In the genomic region with DNA sequence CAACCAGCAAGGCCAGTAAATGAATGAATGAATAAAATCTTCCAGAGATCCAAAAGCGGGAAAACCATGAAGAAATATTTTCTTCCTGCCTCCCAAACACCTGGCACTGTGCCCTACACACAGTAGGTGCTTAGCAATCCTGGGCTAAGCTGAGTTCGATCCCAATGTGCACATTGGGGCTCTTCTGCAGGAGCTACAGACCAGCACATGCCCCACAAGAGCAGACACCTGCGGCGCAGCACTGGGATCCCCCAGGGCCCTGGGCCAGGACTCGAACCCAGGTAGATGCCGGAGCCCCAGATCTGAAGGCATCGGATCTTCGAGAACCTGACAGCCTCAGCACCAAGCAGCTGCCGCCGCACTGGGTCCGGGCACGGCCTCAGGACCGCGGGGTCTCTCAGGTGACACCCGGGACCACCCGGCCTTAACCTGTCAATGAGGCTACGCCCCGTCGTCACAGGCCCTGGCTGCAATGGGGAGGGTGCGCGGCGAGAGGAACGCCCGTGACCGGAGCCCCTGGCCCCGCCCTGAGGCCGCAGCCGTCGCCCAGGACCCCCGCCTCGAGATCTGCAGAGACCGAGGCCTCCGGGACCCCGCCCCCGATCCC, we compare ENCODE assay signal across 8 mouse cellular contexts. TPM values are rescaled to one million over a fixed set of nuclear protein-coding genes. Genes with fewer than 3 reads are reported as not detected.
DNase-seq lines count a peak whose midpoint lies in the region; ATAC-seq and TF ChIP-seq lines count a peak whose summit lies in the region.

No protein-coding gene starts in this region.

- ATAC-seq in kidney, embryonic 16.5 days (ENCODE audit: low FRiP score, low TSS enrichment) = peak; percentile 71
- no peak; the same call in 1 of the 2 replicates for ATAC-seq in hindbrain, embryonic 14.5 days (ENCODE audit: low FRiP score)
- peak; percentile 77 for ATAC-seq in midbrain, embryonic 15.5 days (replicated peaks)

- TF ChIP-seq POLR2A in brain, embryonic 14.5 days (IDR thresholded peaks at IDR 0.05; ENCODE audit: borderline replicate concordance, extremely low read depth, insufficient read depth, insufficient read length, poor library complexity, severe bottlenecking) = no peak

- H3K9me3 ChIP-seq in kidney, embryonic 16.5 days (ENCODE audit: low read length) = no peaks in the 10 kb centered on the region
- H3K9me3 ChIP-seq in hindbrain, embryonic 14.5 days (ENCODE audit: control insufficient read depth, low read length) = no peaks in the 10 kb centered on the region
- H3K9me3 ChIP-seq in midbrain, embryonic 15.5 days = no peaks in the 10 kb centered on the region

- H3K4me1 ChIP-seq in kidney, embryonic 16.5 days (ENCODE audit: insufficient read depth, low read length) = peaks cover 11% of the 10 kb centered on the region
- H3K4me1 ChIP-seq in hindbrain, embryonic 14.5 days (replicated peaks; ENCODE audit: control insufficient read depth, insufficient read depth, low read length) = peaks cover 16% of the 10 kb centered on the region
- H3K4me1 ChIP-seq in midbrain, embryonic 15.5 days = peaks cover 23% of the 10 kb centered on the region

- H3K36me3 ChIP-seq in kidney, embryonic 16.5 days (ENCODE audit: insufficient read depth, low read length) = peaks cover 11% of the 10 kb centered on the region; the same call in 1 of the 2 replicates
- peaks cover 27% of the 10 kb centered on the region for H3K36me3 ChIP-seq in hindbrain, embryonic 14.5 days (replicated peaks; ENCODE audit: control insufficient read depth, insufficient read depth)
- peaks cover 22% of the 10 kb centered on the region; the same call in 1 of the 2 replicates for H3K36me3 ChIP-seq in midbrain, embryonic 15.5 days (replicated peaks)

- 2% methylated on average over 35 of the region's 35 CpGs for WGBS in kidney, embryonic 16.5 days
- 4% methylated on average over 35 of the region's 35 CpGs for WGBS in hindbrain, embryonic 14.5 days
- WGBS in midbrain, embryonic 15.5 days = 3% methylated on average over 33 of the region's 35 CpGs

- TF ChIP-seq CTCF in brain, embryonic 14.5 days (IDR thresholded peaks at IDR 0.05; ENCODE audit: borderline replicate concordance, extremely low read depth, insufficient read depth, insufficient read length) = no peak

- peak overlapping the region; percentile 56 for H3K27ac ChIP-seq in kidney, embryonic 16.5 days (ENCODE audit: low read length)
- peak overlapping the region; percentile 86 for H3K27ac ChIP-seq in hindbrain, embryonic 14.5 days
- peak overlapping the region; percentile 82 for H3K27ac ChIP-seq in midbrain, embryonic 15.5 days

- peak overlapping the region; percentile 81 for H3K9ac ChIP-seq in kidney, embryonic 16.5 days (replicated peaks; ENCODE audit: low read length)
- peak overlapping the region; percentile 84 for H3K9ac ChIP-seq in hindbrain, embryonic 14.5 days
- peak overlapping the region; percentile 95 for H3K9ac ChIP-seq in midbrain, embryonic 15.5 days

- no peaks in the 10 kb centered on the region for H3K27me3 ChIP-seq in kidney, embryonic 16.5 days (ENCODE audit: insufficient read depth, low read length)
- no peaks in the 10 kb centered on the region for H3K27me3 ChIP-seq in hindbrain, embryonic 14.5 days (ENCODE audit: control insufficient read depth, insufficient read depth, low read length)
- no peaks in the 10 kb centered on the region for H3K27me3 ChIP-seq in midbrain, embryonic 15.5 days (replicated peaks)

- no peak for DNase-seq in kidney, postnatal 25 days
- DNase-seq in brain, embryonic 14.5 days (ENCODE audit: low read depth) = peak; percentile 9
- no peak for DNase-seq in hindbrain, embryonic 14.5 days (ENCODE audit: low spot score)
- no peak for DNase-seq in adrenal gland, adult 18-20 months (ENCODE audit: low spot score in 2 of 2)
- DNase-seq in urinary bladder, adult 18-20 months (ENCODE audit: low spot score in 2 of 2) = no peak
- DNase-seq in right cerebral cortex, postnatal 10 days (ENCODE audit: low spot score in 2 of 2) = no peak

- H3K4me2 ChIP-seq in kidney, embryonic 16.5 days (replicated peaks; ENCODE audit: low read depth, low read length) = peak overlapping the region; percentile 82
- peak overlapping the region; percentile 83 for H3K4me2 ChIP-seq in hindbrain, embryonic 14.5 days (replicated peaks)
- H3K4me2 ChIP-seq in midbrain, embryonic 15.5 days = peak overlapping the region; percentile 81

- H3K4me3 ChIP-seq in kidney, embryonic 16.5 days (ENCODE audit: low read length) = peak overlapping the region; percentile 85
- peak overlapping the region; percentile 68 for H3K4me3 ChIP-seq in hindbrain, embryonic 14.5 days (replicated peaks; ENCODE audit: low read length)
- H3K4me3 ChIP-seq in midbrain, embryonic 15.5 days = peak overlapping the region; percentile 96

RNA-seq across cellular contexts. Expression of a gene that starts 0.4 kb away (rescaled TPM):
- polyA plus RNA-seq in kidney, embryonic 16.5 days (2015; fragmentation: Nextera tagmentation; extraction: Ambion mirVana) = 19.0 and 22.4 TPM in 2 replicates
- polyA plus RNA-seq in brain, embryonic 14.5 days (2012; rRNA removed) = 63.8 and 64.6 TPM in 2 replicates
- polyA plus RNA-seq in hindbrain, embryonic 14.5 days (2014; fragmentation: Nextera tagmentation; extraction: Ambion mirVana) = 54.8 and 62.4 TPM in 2 replicates
- 78.7 and 80.2 TPM in 2 replicates for polyA plus RNA-seq in midbrain, embryonic 15.5 days (2015; fragmentation: Nextera tagmentation; extraction: Ambion mirVana)
- 10 to 100 TPM; 33.0 to 36.9 TPM for total RNA-seq in adrenal gland, adult 18-20 months (2021)

RNA-seq across cellular contexts. Expression of a gene that starts 8.5 kb away (rescaled TPM):
- polyA plus RNA-seq in kidney, embryonic 16.5 days (2015; fragmentation: Nextera tagmentation; extraction: Ambion mirVana) = 33.0 and 33.9 TPM in 2 replicates
- 0.57 and 0.83 TPM in 2 replicates for polyA plus RNA-seq in brain, embryonic 14.5 days (2012; rRNA removed)
- polyA plus RNA-seq in hindbrain, embryonic 14.5 days (2014; fragmentation: Nextera tagmentation; extraction: Ambion mirVana) = 1.8 and 1.9 TPM in 2 replicates
- 2.6 and 4.3 TPM in 2 replicates for polyA plus RNA-seq in midbrain, embryonic 15.5 days (2015; fragmentation: Nextera tagmentation; extraction: Ambion mirVana)
- 10 to 100 TPM; 45.1 to 66.2 TPM for total RNA-seq in adrenal gland, adult 18-20 months (2021)

RNA-seq across cellular contexts. Expression of a gene that starts 14.7 kb away (rescaled TPM):
- polyA plus RNA-seq in kidney, embryonic 16.5 days (2015; fragmentation: Nextera tagmentation; extraction: Ambion mirVana) = 0.40 and 0.41 TPM in 2 replicates
- polyA plus RNA-seq in brain, embryonic 14.5 days (2012; rRNA removed) = 0.15 and 0.18 TPM in 2 replicates
- polyA plus RNA-seq in hindbrain, embryonic 14.5 days (2014; fragmentation: Nextera tagmentation; extraction: Ambion mirVana) = 0.13 TPM in 1 of 2 replicates, not detected in the other
- 0.15 TPM in 1 of 2 replicates, not detected in the other for polyA plus RNA-seq in midbrain, embryonic 15.5 days (2015; fragmentation: Nextera tagmentation; extraction: Ambion mirVana)
- under 1 TPM; 0.26 to 0.56 TPM for total RNA-seq in adrenal gland, adult 18-20 months (2021)

RNA-seq across cellular contexts. Expression of a gene that starts 35.4 kb away (rescaled TPM):
- 51.2 and 56.3 TPM in 2 replicates for polyA plus RNA-seq in kidney, embryonic 16.5 days (2015; fragmentation: Nextera tagmentation; extraction: Ambion mirVana)
- 10.2 and 18.8 TPM in 2 replicates for polyA plus RNA-seq in brain, embryonic 14.5 days (2012; rRNA removed)
- polyA plus RNA-seq in hindbrain, embryonic 14.5 days (2014; fragmentation: Nextera tagmentation; extraction: Ambion mirVana) = 9.9 and 10.4 TPM in 2 replicates
- 8.3 and 12.3 TPM in 2 replicates for polyA plus RNA-seq in midbrain, embryonic 15.5 days (2015; fragmentation: Nextera tagmentation; extraction: Ambion mirVana)
- 10 to 100 TPM; 76.9 to 89.5 TPM for total RNA-seq in adrenal gland, adult 18-20 months (2021)
